Mouse (Mus musculus): ENCODE measurements around the gene Gramd1b. TPM values are rescaled to one million over a fixed set of nuclear protein-coding genes. Genes with fewer than 3 reads are reported as not detected.
"Not testable (repeated sequence)": the region's sequence is repeated elsewhere in the genome, so short reads cannot be mapped to it uniquely, and the experiment has no call there.

Gene Gramd1b
- polyA plus RNA-seq, 1 experiment from 2014 or later = 4.0 TPM

DNA sequence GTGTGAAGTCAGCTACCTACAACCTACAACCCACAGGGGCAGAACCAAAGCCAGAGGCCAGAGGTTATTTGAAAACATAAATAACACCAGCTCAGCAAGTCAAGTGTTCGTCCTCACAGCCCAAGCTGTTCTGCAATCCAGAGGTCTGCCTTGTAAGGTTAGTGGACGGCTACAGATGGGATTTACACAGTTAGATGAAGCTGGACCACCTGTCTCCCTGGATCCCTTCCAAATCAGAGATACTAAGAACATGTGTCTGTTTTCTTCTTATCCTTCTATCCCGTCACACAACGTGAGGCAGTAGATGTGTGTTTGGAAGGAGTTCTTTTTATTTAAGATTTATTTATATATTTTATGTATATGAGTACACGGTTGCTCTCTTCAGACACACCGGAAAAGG is 21.7 kb downstream of the Gramd1b start:
- no peak for ATAC-seq (ENCODE audit: insufficient read depth, low FRiP score, low read depth)
- Histone ChIP-seq H3K27ac (no peak overlapping the region), H3K9me3 (no peaks in the 10 kb centered on the region), H3K9ac (no peak overlapping the region), H3K4me2 (no peak overlapping the region), H3K27me3 (replicated peaks) (no peaks in the 10 kb centered on the region), H3K36me3 (no peaks in the 10 kb centered on the region), H3K4me1 (no peaks in the 10 kb centered on the region), H3K4me3 (replicated peaks) (no peak overlapping the region)
- WGBS = 59% methylated on average over 6 of the region's 6 CpGs

DNA sequence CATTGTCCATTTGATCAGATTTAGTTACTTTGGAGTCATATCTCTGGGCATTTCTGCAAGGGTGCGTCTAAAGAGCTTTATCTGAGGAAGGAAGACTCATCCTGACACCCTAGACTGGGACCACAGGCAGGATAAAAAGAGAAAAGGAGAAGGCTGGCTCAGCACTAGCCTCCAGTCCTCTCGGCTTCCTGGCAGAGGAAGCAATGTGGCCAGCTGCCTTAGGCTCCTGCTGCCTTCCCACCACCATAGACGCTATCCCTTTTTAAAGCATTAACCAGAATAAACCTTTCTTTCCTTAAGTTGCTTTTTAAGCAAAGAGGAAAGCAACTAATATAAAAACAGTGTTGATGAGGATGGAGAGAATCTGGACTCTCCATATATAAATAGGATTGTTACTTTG is 24.6 kb downstream of the Gramd1b start:
- WGBS = 81% methylated on average over 3 of the region's 3 CpGs
- no peak overlapping the region for H3K4me2 ChIP-seq
- H3K27me3 ChIP-seq (replicated peaks) = no peaks in the 10 kb centered on the region
- no peak overlapping the region for H3K9ac ChIP-seq
- ATAC-seq (ENCODE audit: insufficient read depth, low FRiP score, low read depth) = no peak
- no peaks in the 10 kb centered on the region for H3K36me3 ChIP-seq
- H3K4me3 ChIP-seq (replicated peaks) = no peak overlapping the region
- H3K27ac ChIP-seq = no peak overlapping the region
- H3K4me1 ChIP-seq = no peaks in the 10 kb centered on the region
- no peaks in the 10 kb centered on the region for H3K9me3 ChIP-seq

DNA sequence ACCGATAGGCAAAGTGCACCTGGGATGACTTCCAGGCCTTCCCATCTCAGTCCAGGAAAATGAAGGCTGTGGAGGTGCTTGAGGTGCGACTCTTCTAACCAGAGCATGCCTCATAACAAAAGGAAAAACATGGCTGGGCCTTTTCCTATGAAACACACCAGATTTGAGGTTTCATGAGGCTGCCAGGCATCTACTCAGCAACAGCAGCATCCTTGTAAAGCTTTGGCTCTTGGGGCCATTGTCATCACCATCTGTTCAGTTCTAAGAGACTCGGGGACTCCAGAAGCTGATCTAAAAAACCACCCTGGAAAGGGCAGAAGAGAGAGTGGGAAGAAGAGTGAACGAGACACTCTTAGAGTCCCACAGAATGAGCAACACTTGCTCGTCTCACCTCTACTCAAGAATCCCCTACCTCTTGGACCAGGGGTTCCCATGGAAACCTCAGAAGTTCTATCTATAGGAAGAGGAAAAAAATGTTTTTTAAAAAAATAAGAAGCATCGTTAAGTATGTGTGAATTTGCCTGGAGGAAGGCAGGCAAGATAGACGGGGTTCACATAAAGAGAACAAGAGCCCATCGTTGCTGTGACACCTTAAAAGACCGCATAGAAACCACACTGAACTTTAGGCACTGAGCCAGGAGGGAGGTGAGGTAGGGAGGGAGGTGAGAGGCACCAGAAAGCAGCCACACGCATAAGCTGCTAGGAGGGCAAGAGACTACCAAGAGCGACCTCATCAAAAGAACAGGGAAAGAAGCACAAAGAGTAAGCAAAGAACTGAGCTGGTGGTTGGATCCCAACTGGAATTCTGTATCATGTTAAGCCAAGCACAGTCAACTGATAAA is 25.5 kb downstream of the Gramd1b start:
- Histone ChIP-seq H3K4me2 (no peak overlapping the region), H3K4me3 (replicated peaks) (no peak overlapping the region), H3K27me3 (replicated peaks) (no peaks in the 10 kb centered on the region), H3K9me3 (no peaks in the 10 kb centered on the region), H3K9ac (no peak overlapping the region), H3K27ac (no peak overlapping the region), H3K4me1 (no peaks in the 10 kb centered on the region), H3K36me3 (no peaks in the 10 kb centered on the region)
- no peak for ATAC-seq (ENCODE audit: insufficient read depth, low FRiP score, low read depth)
- 75% methylated on average over 11 of the region's 11 CpGs for WGBS

DNA sequence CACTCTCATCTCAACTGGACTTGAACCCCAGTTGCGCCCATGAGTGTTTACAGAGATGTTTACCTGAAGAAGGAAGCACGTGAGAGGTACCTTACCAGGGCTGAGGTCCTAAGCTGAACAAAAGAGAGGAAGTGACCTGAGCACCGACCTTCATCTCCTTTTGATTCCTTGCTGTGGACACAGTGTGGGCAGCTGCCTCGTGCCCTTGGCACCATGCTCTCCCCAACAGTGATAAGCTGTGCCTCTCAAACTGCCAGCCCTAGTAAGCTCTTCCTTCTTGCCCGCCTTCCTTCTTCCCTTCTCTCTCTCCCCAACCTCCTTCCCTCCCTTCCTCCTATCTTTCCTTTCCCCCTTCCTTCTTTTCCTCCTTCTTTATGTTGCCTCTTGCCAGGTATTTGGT is 26.3 kb downstream of the Gramd1b start:
- Histone ChIP-seq H3K27me3 (replicated peaks) (no peaks in the 10 kb centered on the region), H3K36me3 (no peaks in the 10 kb centered on the region), H3K9me3 (no peaks in the 10 kb centered on the region), H3K27ac (no peak overlapping the region), H3K9ac (no peak overlapping the region), H3K4me1 (no peaks in the 10 kb centered on the region), H3K4me3 (replicated peaks) (no peak overlapping the region), H3K4me2 (no peak overlapping the region)
- 83% methylated on average over 5 of the region's 5 CpGs for WGBS
- ATAC-seq (ENCODE audit: insufficient read depth, low FRiP score, low read depth) = no peak

DNA sequence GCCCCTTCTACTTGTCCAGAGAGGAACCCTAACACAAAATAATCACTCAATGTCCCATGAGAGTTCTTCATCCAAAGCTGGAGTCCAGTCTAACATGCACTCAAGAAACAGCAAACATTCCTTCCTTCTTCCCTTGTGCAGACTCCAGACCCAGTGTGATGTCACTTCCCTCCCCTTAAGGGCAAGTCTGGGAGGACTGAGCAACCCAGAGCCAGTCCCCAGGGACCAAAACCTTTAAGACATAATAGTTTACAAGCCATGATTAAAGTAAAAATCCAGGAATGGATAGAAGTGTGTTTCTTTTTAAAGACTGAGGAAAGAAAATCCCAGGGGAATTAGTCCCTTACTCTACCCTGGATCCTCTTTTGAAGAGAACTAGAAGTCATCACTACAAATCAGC is 30.5 kb downstream of the Gramd1b start:
- no peak for ATAC-seq (ENCODE audit: insufficient read depth, low FRiP score, low read depth)
- no peaks in the 10 kb centered on the region for H3K36me3 ChIP-seq
- H3K9me3 ChIP-seq = no peaks in the 10 kb centered on the region
- no peaks in the 10 kb centered on the region for H3K4me1 ChIP-seq
- H3K27me3 ChIP-seq (replicated peaks) = no peaks in the 10 kb centered on the region
- no peak overlapping the region for H3K4me2 ChIP-seq
- no peak overlapping the region for H3K4me3 ChIP-seq (replicated peaks)
- no peak overlapping the region for H3K27ac ChIP-seq
- H3K9ac ChIP-seq = no peak overlapping the region

DNA sequence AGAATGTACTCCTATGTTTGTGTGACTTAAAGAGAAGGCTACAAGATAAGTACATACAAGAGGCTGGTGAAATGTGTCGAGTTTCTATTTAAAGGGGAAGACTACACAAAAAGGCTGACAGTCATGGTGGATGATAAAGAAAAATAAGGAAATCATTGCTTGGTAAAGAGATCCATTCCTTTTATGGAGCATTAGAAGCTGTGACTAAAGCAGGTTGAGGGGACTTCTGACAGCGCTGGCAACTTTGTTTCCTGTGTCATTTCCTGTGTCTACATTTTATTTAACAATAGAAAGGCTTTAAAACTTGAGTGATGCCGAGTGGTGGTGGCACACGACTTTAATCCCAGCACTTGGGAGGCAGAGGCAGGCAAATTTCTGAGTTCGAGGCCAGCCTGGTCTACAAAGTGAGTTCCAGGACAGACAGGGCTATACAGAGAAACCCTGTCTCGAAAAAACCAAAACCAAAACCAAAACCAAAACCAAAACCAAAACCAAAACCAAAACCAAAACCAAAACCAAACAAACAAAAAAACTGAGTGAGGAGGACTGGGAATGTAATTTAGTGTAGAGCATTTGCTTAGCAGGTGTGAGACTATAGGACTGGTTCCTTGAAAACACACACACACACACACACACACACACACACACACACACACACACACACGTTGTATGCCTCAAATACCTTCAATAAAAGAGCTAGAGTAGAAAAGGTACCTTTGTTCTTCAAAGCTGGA is 48.7 kb downstream of the Gramd1b start:
- not testable (repeated sequence) for H3K36me3 ChIP-seq; H3K4me3 ChIP-seq (replicated peaks); H3K4me2 ChIP-seq; H3K9ac ChIP-seq; H3K9me3 ChIP-seq; H3K27me3 ChIP-seq (replicated peaks); H3K4me1 ChIP-seq; H3K27ac ChIP-seq; ATAC-seq (ENCODE audit: insufficient read depth, low FRiP score, low read depth)
- 61% methylated on average over 7 of the region's 7 CpGs for WGBS

DNA sequence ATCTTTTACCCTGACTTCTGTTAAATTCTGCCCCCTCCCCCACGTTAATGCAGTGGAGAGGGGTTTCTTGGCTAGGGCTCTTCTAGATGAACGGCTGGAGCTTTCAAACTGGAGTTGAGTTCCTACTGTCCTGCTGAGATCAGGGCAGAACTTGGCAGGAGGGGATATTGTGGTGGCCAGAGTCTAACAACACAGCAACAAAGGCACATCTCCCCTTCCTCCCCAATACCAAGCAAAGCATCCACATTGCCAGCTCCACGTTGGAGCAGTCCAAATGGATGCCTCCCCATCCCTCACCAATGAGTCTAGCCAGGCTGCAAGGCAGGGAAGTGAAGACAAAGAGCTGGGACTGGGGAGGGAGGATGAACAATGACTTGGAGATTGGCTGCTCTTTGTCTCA is 49.9 kb downstream of the Gramd1b start:
- Histone ChIP-seq H3K9ac (no peak overlapping the region), H3K27me3 (replicated peaks) (no peaks in the 10 kb centered on the region), H3K4me1 (no peaks in the 10 kb centered on the region), H3K27ac (no peak overlapping the region), H3K4me2 (no peak overlapping the region), H3K9me3 (no peaks in the 10 kb centered on the region), H3K36me3 (no peaks in the 10 kb centered on the region), H3K4me3 (replicated peaks) (no peak overlapping the region)
- no peak for ATAC-seq (ENCODE audit: insufficient read depth, low FRiP score, low read depth)
- 68% methylated on average over 3 of the region's 3 CpGs for WGBS

DNA sequence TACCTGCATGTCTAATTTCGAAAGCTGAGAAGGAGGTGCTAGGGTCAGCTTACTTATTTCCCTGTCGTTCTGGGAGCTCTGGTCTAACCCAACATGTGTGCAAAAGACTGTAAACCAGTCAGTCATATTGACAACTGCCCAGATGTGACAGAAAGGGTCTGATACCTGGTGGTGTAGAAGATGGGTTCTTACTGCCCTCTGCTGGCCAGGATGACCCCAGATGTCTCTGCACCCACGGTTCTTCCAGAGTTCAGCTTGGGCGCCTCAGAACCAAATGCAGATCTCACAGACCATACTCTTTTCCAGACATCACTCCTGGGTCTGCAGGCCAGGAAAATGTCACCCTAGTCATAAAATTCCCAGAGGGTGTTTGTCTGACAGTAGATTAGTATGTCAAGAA is 51.9 kb downstream of the Gramd1b start:
- Histone ChIP-seq H3K9me3 (no peaks in the 10 kb centered on the region), H3K36me3 (no peaks in the 10 kb centered on the region), H3K4me3 (replicated peaks) (no peak overlapping the region), H3K27ac (no peak overlapping the region), H3K4me1 (no peaks in the 10 kb centered on the region), H3K9ac (no peak overlapping the region), H3K4me2 (no peak overlapping the region), H3K27me3 (replicated peaks) (no peaks in the 10 kb centered on the region)
- no peak for ATAC-seq (ENCODE audit: insufficient read depth, low FRiP score, low read depth)
- 33% methylated on average over 4 of the region's 4 CpGs for WGBS

DNA sequence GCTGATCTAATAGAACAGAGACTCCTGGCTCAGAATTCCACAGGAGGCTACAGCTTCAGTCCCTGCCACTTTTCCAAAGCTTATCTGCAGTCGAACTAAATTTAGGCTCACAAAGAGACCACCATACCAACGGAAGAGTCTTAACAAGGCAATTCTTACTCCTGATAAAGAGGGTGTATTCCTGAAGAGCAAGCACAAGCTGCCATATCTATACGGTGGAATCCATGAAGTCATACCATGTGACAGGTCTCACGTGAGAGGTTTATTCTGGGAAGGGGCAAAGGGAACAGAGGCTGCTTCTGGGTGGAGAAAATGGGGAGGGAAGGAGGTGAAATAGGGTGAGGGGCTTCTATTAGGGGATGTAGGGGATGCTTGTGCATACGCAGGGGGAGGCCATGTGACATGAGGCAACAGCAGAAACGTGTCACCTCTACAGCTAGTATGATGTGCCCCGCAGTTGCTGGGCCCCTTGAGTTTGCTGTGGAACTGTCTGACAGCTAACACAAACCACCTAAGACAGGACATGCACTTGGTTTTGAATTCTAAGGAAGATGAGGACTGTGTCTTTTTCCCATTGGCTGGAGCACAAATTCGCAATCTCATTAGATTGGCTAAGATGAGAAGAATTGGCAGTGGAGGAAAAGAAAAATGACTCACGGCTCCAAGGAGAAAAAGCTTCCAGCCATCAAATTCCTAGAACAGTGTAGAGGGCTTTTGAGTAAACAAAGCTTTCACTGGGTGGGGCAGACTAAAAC is 52.9 kb downstream of the Gramd1b start:
- no peaks in the 10 kb centered on the region for H3K9me3 ChIP-seq
- H3K9ac ChIP-seq = no peak overlapping the region
- no peaks in the 10 kb centered on the region for H3K36me3 ChIP-seq
- no peaks in the 10 kb centered on the region for H3K4me1 ChIP-seq
- WGBS = 71% methylated on average over 9 of the region's 9 CpGs
- no peaks in the 10 kb centered on the region for H3K27me3 ChIP-seq (replicated peaks)
- H3K4me3 ChIP-seq (replicated peaks) = no peak overlapping the region
- no peak overlapping the region for H3K4me2 ChIP-seq
- no peak overlapping the region for H3K27ac ChIP-seq
- no peak for ATAC-seq (ENCODE audit: insufficient read depth, low FRiP score, low read depth)

DNA sequence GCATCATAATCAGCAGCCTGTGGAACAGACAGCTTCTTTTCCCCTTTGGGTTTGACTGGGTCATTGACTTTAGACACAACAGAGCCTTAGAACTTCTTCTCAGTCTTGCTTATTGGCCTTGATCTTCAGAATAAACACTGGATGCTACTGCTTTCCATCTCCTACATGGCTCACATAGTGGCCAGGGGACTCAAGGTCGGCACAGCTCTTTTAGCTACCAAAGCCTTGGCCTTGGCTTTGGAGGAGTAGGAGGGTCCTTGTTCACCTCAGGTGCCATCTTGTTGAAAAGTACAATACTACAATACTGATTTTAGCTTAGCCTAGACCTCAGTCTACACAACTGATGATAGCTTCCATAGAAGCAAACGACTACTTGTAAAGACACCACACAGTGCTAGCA is 53.6 kb downstream of the Gramd1b start:
- H3K9ac ChIP-seq = no peak overlapping the region
- no peak overlapping the region for H3K4me2 ChIP-seq
- H3K27me3 ChIP-seq (replicated peaks) = no peaks in the 10 kb centered on the region
- H3K4me3 ChIP-seq (replicated peaks) = no peak overlapping the region
- WGBS = 92% methylated on average over 2 of the region's 2 CpGs
- no peaks in the 10 kb centered on the region for H3K36me3 ChIP-seq
- no peak overlapping the region for H3K27ac ChIP-seq
- H3K9me3 ChIP-seq = no peaks in the 10 kb centered on the region
- ATAC-seq (ENCODE audit: insufficient read depth, low FRiP score, low read depth) = no peak
- H3K4me1 ChIP-seq = no peaks in the 10 kb centered on the region

DNA sequence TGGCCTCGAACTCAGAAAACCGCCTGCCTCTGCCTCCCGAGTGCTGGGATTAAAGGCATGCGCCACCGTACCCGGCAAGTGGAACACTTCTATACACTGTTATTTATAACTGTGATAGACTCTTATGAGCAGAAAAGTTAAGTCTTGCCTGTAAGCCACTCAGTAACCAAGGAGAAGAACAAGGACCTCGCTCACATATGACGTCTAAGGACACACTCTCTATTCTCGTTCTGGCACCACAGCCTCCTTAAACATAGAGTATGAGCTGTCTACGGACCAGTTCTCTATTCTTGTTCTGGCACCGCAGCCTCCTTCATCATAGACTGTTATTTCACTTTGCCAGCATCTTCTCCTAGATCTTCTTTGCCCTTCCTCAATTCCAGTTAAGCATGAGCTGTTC is 55.1 kb downstream of the Gramd1b start:
- no peak for ATAC-seq (ENCODE audit: insufficient read depth, low FRiP score, low read depth)
- no peaks in the 10 kb centered on the region for H3K36me3 ChIP-seq
- no peak overlapping the region for H3K27ac ChIP-seq

DNA sequence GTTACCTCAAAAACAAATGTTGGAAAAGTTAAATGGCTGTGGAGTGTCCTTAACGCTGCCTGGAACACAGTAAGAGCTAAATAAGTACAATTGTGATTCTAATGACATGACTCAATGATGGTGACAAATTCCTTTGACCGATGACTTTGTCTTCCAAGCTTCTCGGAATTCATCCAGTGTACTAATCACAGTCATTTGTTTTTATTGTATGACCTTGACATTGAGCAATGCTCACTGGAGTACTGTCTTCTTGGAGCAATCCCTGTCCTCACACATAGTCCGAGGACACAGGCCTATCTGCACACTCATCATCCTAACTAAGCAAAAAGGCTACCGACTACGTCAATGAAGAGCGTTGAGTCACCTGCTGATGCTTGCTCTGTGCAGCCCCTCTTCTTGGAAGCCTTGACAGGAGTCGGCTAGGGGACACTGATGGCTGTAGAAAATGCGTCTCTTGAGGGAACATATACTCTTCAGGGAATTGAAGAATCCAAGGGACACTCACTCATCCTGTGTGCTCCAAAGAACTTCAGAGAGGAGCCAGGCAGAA is 58.1 kb downstream of the Gramd1b start:
- Histone ChIP-seq H3K27ac (no peak overlapping the region), H3K36me3 (no peaks in the 10 kb centered on the region), H3K9ac (no peak overlapping the region), H3K4me1 (no peaks in the 10 kb centered on the region), H3K4me2 (no peak overlapping the region), H3K27me3 (replicated peaks) (no peaks in the 10 kb centered on the region), H3K4me3 (replicated peaks) (no peak overlapping the region), H3K9me3 (no peaks in the 10 kb centered on the region)
- WGBS = 84% methylated on average over 9 of the region's 9 CpGs
- no peak for ATAC-seq (ENCODE audit: insufficient read depth, low FRiP score, low read depth)

More for the DNA sequence above, 55.1 kb downstream of the Gramd1b start:
- Histone ChIP-seq H3K4me1 (no peaks in the 10 kb centered on the region), H3K4me3 (replicated peaks) (no peak overlapping the region), H3K27me3 (replicated peaks) (no peaks in the 10 kb centered on the region), H3K9ac (no peak overlapping the region), H3K9me3 (no peaks in the 10 kb centered on the region), H3K4me2 (no peak overlapping the region)
- WGBS = 88% methylated on average over 11 of the region's 11 CpGs

Measured in stomach, embryonic 15.5 days (tissue).